Mouse (Mus musculus) brain, embryonic 14.5 days (tissue): Measurements from ENCODE around the gene Ttc32. TPM values are rescaled to one million over a fixed set of nuclear protein-coding genes. Genes with fewer than 3 reads are reported as not detected.

Experiments
- DNase-seq: peaks from one replicate; pipeline ENCODE4 v3.0.0-alpha.2; 2011; ENCODE audit warnings: low read depth
- CTCF ChIP-seq: fragments of 200-500 bp; IDR thresholded peaks from 2 replicates; pipeline ENCODE4 v1.5.1; 2012; ENCODE audit warnings: inconsistent platforms, mild to moderate bottlenecking, moderate library complexity, borderline replicate concordance; ENCODE audit not compliant: insufficient read depth, insufficient read length; ENCODE audit errors: extremely low read depth
- POLR2A ChIP-seq: fragments of 200-500 bp; IDR thresholded peaks from 2 replicates; pipeline ENCODE4 v1.6.1; 2012; ENCODE audit warnings: mild to moderate bottlenecking, inconsistent platforms, borderline replicate concordance; ENCODE audit not compliant: poor library complexity, insufficient read depth, insufficient read length, severe bottlenecking; ENCODE audit errors: extremely low read depth
- polyA plus RNA-seq: library from polyadenylated mRNA; depleted of rRNA; stranded (reverse); fragments of >200 nt; gene quantifications from 2 replicates; pipeline ENCODE4 v1.2.3, GENCODE M21; 2012

Gene Ttc32
- polyA plus RNA-seq, 1 experiment: 5.8 TPM

DNA sequence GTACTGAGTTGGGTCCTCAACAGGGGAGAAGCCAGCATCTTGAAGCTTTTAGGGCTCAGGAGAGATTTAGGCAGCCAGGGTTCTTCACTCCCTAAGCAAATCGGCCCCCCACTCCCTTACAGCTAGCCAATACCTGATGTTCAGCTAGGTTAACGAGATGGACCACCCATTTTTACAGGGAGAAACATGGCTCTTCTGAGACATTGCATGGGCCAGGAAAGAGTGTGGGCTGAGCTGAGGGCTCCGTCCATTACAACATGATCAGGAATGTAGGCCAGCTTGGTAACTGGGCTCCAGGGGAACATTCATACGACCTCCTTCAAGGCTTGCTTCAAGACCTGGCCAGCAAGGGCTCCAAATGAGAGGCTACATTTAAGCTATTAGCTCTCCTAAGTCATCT lies 16.9 kb downstream of the Ttc32 start:
- DNase-seq: no peak

DNA sequence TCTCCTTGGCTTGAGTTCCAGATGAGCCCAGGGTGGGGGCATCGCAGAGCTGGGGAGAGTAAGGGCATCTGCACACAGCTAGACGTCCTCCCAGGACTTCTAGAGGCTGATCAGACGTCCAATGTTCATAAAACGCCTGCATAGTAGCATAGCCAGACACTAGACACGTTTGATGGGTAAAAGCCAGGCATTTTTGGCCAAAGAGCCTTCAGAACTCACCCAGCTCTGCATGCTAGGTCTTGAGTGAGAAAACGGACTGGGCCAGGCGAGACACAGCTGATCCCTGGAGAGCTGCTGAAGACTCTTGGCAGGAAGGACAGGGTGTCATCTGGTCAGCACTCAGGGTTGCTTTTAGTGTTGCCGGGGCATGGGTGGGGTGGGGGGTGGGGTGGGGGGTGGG lies 18.3 kb downstream of the Ttc32 start:
- TF ChIP-seq POLR2A (no peak), CTCF (no peak)
- no peak for DNase-seq

More for the DNA sequence above, 16.9 kb downstream of the Ttc32 start:
- TF ChIP-seq CTCF (no peak), POLR2A (no peak)

DNA sequence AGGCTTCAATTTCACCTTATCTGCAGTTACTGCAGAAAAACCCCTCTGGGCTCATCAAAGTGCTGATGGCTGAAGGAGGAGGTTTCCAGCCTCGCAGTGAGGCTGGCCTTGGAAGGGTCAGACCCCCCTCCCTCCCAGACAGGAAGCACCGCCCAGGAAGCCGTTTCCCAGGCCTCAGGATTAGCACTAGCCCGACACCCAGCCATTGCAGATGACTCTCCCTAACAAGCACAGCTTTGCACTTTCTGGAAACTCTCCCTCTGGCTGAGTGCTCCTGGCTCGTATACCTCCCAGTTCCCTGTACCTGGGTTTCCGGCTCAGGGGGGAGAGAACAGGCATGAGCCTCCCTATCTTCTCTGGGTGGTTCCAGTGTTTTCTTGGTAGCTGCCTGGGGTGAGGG lies 21.0 kb downstream of the Ttc32 start:
- TF ChIP-seq CTCF (no peak), POLR2A (no peak)

DNA sequence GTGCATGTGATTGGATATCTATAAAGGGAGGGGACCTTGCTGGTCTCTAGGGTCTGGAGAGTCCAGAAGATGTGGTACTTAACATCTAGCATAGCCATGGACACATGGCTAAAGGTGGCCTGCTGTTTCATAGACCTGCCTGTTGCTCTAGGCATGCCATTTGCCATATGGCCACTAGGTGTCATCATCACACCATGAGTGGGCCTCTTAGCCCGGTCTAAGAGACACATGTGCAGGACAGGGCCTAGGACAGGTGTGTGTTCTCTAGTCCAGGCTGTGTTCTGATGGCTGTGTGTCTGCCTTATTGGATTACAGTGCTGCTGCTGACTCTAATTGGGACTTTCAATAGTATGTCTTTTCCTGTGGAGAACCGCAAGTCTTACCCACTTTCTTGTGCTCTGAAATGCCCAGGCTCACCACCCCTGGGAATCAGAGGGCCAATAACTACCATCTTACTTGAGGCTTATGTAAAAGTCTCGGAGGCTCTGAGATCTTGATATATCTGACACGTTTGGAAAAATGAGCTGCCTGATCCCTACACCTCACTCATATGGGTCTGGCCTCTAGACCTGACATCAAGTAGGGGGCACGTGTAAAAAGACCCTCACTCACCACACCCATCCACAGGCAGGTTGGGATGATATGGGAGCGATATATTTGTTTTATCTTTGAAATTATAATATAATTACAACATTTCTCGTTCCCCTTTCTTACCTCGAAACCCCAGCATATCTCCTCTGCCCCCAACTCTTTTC lies 22.5 kb downstream of the Ttc32 start:
- peak; percentile 84 for DNase-seq
- TF ChIP-seq POLR2A: no peak
- TF ChIP-seq CTCF: peak; percentile 95

More for the DNA sequence above, 21.0 kb downstream of the Ttc32 start:
- no peak for DNase-seq

DNA sequence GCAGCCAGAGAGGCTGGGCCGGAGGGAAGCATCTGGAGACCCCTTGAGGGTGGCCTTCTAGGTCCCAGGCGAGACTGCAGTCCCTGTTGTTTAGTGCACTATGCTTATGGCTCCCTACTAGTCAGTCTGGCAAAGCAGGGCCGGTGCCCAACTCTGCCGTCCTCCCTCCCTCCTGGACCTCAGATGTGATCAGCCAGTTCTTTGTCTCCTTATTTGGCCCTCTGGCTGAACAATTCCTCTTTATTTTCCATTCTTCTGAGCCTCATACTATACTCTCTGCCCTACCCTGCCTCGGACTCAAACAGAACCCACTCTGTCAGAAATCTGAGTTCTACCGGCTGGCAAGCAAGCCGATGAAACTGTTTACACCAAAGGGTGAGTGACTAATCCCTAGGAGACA lies 23.5 kb downstream of the Ttc32 start:
- TF ChIP-seq CTCF: no peak
- TF ChIP-seq POLR2A: no peak
- DNase-seq: no peak

DNA sequence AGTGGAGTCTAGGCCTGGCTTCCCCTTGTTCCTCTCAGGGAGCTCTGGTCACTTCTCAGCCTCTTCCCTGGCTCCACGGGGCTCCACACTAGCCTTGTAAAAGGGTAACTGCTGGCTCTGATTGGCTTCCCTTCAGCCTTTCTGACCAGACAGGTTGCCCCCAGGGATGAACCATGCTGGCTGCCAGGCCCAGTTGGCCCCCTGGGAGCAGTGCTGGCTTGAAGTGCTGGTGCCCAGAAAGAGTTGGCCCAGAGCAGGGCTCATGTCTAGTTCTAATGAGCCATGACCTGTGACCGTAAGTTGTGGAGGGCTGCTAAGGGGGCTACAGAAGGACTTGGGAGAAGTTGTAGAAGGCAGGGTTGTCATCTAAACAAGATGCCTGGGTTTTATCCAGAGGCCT lies 24.2 kb downstream of the Ttc32 start:
- TF ChIP-seq CTCF (no peak), POLR2A (no peak)
- no peak for DNase-seq

DNA sequence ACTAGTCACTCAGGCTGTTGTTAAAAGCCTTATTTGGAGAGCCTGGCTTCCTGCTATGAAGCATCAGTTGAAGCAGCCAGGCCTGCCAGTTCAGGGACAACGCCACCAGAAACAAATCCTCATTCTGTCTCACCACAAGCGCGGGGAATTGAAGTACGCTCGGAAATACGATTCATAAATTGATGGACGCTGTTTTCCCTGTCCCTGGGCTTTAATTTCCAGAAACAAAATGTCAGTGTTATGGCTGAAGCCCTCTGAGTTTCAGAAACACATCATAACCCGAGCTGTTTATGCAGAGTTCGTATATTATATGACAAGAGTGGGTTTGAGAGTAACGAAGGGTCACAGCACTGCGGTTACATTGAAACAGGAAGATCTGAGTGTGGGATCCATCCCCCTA lies 25.5 kb downstream of the Ttc32 start:
- no peak for TF ChIP-seq POLR2A
- TF ChIP-seq CTCF: no peak
- no peak for DNase-seq

DNA sequence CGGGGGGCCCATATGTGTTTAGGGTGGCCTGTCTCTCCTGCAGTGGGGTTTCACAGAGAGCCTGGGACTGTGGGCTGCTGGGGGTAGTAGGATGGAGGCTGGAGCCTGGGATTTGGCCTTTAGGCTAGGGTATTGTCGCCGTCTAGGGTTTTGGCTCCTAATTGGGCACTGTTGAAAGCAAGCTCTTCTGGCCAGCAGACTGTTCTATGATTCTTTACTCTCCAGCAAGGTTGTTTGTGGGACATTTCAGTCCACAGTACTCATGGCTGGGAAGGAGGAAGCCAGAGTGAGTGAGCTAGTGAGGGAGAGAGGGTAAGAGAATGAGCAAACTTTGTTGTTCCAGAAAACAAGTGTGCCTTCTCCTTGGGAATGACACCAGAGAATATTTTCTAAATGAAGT lies 29.7 kb downstream of the Ttc32 start:
- no peak for DNase-seq
- no peak for TF ChIP-seq CTCF
- no peak for TF ChIP-seq POLR2A

DNA sequence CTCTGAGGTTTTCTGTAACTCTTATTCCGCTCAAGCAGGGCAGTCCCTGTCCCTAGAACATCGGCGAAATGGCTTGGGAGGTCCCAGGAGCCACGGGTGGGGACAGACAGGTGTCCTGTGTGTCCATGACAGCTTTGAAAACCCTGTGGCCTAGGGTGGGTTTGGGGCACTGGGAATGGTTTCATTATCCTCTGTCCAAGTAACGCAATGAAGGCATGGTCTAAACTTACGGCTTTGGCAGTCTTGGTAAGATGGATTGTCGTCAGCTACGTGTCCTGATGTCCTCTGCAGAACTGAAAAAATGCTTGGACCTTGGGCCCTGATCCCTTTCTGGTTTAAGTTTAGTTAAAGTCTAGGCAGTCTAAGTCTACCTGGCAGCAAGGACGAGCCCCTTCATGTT lies 30.2 kb downstream of the Ttc32 start:
- DNase-seq: no peak
- TF ChIP-seq POLR2A (no peak), CTCF (no peak)

DNA sequence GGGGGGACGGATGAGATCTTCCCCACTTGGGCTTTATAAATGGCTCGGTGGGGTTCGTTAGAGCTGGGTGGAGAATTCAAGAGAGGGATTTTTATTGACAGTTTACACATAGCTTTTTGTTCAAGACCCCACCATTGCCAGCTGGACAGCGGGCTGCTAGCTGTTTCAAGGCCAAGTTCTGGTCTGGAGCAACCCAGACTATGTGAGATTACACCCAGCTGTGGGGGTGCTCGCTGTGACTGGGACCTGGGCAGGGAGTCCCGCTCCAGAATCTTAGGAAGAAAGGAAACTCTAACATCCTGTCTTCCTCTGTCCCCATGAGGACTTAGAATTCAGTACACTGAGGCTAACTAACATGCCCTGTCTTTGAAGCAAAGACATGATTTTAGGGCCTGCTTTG lies 33.8 kb downstream of the Ttc32 start:
- no peak for TF ChIP-seq POLR2A
- TF ChIP-seq CTCF: no peak
- DNase-seq: no peak

DNA sequence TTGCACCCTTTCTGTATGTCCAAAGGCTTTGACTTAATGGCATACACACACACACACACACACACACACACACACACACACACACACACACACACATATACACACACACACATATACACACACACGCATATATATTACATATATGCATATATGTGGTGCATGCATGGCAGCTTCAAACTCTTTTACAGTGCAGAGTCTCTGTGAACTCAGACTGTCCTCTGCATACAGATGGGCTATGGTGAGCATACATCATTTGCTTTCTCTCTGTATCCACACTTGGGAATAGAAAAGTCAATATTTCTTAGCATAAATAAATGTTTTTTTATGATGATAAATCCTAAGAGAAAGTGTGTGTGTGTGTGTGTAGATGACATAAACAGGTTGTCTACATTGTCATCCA lies 41.3 kb downstream of the Ttc32 start:
- TF ChIP-seq CTCF: no peak
- TF ChIP-seq POLR2A: no peak
- no peak for DNase-seq

DNA sequence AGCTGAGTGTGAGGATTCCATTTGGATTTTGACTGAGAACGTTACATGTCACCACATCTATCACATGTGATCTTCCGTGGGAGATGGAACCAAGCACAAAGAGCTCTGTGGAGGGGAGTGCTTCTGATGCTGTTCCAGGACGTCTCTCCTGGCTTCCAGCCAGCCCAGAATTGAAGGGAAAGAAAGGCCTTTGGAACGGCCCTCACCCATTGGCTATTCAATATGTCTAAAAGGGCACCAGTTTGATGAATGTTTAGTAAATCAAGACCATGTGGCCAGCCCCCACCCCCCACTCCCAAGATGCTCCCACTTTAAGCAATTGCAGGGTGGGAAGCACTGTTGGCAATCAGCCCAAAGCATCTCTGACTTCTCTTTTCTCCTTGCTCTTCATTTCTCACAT lies 41.7 kb downstream of the Ttc32 start:
- TF ChIP-seq POLR2A (no peak), CTCF (no peak)
- DNase-seq: peak; percentile 66
